In genomic region chr2:14055566-14056331, GRCm38 (mm10) we compare ENCODE assay signal across 8 mouse cellular contexts. TPM values are rescaled to one million over a fixed set of nuclear protein-coding genes. Genes with fewer than 3 reads are reported as not detected.
DNase-seq lines count a peak whose midpoint lies in the region; ATAC-seq lines count a peak whose summit lies in the region.

TSS of gene Hacd1 (minus strand) at chr2:14056135.

- H3K4me3 ChIP-seq in hindbrain, embryonic 12.5 days, result peak within 1 kb of the TSS; percentile 72

- peak within 1 kb of the TSS; percentile 95 for H3K27ac ChIP-seq in hindbrain, embryonic 12.5 days

- no peaks in the 10 kb centered on the region for H3K36me3 ChIP-seq in hindbrain, embryonic 12.5 days

- H3K4me1 ChIP-seq in hindbrain, embryonic 12.5 days, result peaks cover 8% of the 10 kb centered on the region

- no peaks in the 10 kb centered on the region for H3K9me3 ChIP-seq in hindbrain, embryonic 12.5 days (replicated peaks)

- peak within 1 kb of the TSS; percentile 79 for H3K9ac ChIP-seq in hindbrain, embryonic 12.5 days

- under 1% methylated on average over 59 of the region's 101 CpGs for WGBS in hindbrain, embryonic 12.5 days

- H3K4me2 ChIP-seq in hindbrain, embryonic 12.5 days (replicated peaks), result peak within 1 kb of the TSS; percentile 77

- ATAC-seq in hindbrain, embryonic 12.5 days (ENCODE audit: low FRiP score), result peak; percentile 90

- DNase-seq in NIH3T3 (ENCODE audit: low read depth), result peak; percentile 84
- peak; percentile 97 to 98 for DNase-seq in cerebellum, postnatal 10 days
- DNase-seq in frontal cortex, postnatal 14 days (ENCODE audit: low spot score in 2 of 2), result peak; percentile 78 to 80
- DNase-seq in left cerebral cortex, adult 11 months (ENCODE audit: low spot score), result peak; percentile 51
- DNase-seq in lung, postnatal 36 days, result peak; percentile 83
- DNase-seq in retina, postnatal 1 day, result peak; percentile 96
- DNase-seq in thymus, postnatal 4 days, result peak; percentile 97

- H3K27me3 ChIP-seq in hindbrain, embryonic 12.5 days, result no peaks in the 10 kb centered on the region

RNA-seq across cellular contexts. Expression of gene Hacd1, which starts in this region (rescaled TPM):
- 49.7 and 54.3 TPM in 2 replicates for polyA plus RNA-seq in hindbrain, embryonic 12.5 days (2016; fragmentation: Nextera tagmentation; extraction: Ambion mirVana)

Comparison
In these comparisons a context has a peak if more than half of its experiments do, and no peak if none do; other contexts are left out.
1. Peak in every context shown above with its lines: DNase-seq, ATAC-seq, H3K4me3 ChIP-seq and H3K27ac ChIP-seq.